Mouse (Mus musculus) olfactory bulb, adult 2 months (tissue): ENCODE measurements at regions not wholly inside any gene's neighbourhood (a gene's known extent, or its start where the extent isn't known, plus 50 kb on each side); places are given as distances from the start of the nearest gene placed in this dataset.

Experiments
- H3K27ac ChIP-seq: fragments of 200-500 bp; 2 replicates; pipeline ENCODE4 v1.5.1; 2012; ENCODE audit warnings: low read depth, low read length; ENCODE audit not compliant: insufficient read depth
- H3K4me1 ChIP-seq: fragments of 200-500 bp; 2 replicates; pipeline ENCODE4 v1.6.1; 2012; ENCODE audit warnings: low read length; ENCODE audit not compliant: control insufficient read depth, insufficient read depth
- H3K4me3 ChIP-seq: fragments of 200-500 bp; 2 replicates; pipeline ENCODE4 v1.5.1; 2012; ENCODE audit warnings: mild to moderate bottlenecking, low read depth, low read length, moderate library complexity; ENCODE audit not compliant: insufficient read depth
- CTCF ChIP-seq: fragments of 200-500 bp; IDR thresholded peaks from 2 replicates; pipeline ENCODE4 v1.5.1; 2012; ENCODE audit warnings: low read depth, mild to moderate bottlenecking, low read length, moderate library complexity; ENCODE audit not compliant: insufficient read depth
- POLR2A ChIP-seq: fragments of 200-500 bp; IDR thresholded peaks from 2 replicates; pipeline ENCODE4 v1.6.1; 2012; ENCODE audit warnings: mild to moderate bottlenecking, low read depth, low read length, moderate library complexity; ENCODE audit not compliant: insufficient read depth
- WGBS: fragments of 180-500 bp; shearing (Covaris S2); methylation state at CpG from one replicate; pipeline ENCODE4 v1.1.7; 2018; 5-methylcytosine and 5-hydroxymethylcytosine counted together

DNA sequence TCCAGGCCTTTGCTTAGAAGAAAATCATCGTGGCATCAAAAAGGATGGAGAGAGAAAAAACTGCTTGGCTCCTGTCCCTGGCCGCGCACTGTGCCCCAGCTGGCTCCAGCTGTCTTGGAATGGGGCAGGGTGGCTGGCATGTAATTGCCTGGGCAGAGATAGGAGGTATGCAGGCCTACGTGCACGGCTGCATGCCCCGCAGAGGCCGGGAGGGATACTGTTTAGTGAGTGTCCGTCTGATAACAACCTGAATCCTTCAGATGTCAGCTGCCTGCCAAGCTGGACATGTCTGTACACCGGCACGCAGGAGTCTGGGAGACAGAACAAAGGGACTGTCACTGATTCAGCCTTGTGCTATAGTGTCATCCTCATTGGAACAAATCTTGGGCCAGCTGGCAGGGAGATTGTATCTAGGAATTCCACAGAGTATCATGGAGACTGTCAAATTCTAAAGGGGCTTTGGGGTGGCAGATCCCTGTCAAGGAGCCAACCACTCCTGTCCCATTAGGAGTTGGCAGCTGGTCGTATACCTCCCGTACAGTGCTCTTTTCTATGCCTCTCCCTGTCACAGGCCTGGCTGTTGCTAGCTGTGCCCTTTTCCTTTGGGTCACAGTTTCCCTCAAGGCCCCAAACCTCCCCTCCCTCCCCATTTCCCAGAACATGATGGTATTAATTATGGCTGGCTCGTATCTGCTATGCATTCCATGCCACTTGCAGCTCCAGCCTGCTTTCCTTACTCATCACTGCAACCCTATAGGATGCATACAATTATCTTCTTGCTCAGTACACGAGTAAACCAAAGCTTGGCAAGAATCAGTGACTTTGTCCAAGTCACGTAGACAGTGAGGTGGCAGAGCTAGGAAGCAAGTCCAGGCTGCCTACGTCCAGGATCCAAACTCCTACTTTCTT, 83.5 kb upstream of the Egln3 start:
- WGBS = 62% methylated on average over 16 of the region's 16 CpGs
- no peak overlapping the region for H3K4me3 ChIP-seq
- H3K4me1 ChIP-seq = peaks cover 6% of the 10 kb centered on the region; the same call in 1 of the 2 replicates
- TF ChIP-seq CTCF = no peak
- no peak for TF ChIP-seq POLR2A
- no peak overlapping the region for H3K27ac ChIP-seq

DNA sequence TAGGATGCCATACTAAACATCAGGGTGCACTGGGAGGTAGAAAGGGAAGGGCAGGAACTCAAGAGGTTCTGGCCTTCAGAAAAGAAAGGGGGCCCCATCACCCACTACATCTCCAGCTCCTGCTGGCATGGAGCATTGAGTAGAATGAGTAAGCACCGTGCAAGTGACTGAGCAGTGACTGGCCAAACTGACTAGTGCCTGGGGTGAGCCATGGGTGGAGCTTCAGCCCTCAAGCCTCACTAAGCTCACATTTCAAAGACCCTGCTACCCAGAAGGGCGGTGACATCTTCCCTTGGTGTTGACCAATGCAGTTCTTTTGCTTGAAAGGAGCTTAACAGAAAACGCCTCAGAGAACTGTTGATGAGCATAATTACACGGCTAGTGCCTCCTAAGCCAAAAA, 80.0 kb upstream of the Egln3 start:
- Histone ChIP-seq H3K27ac (no peak overlapping the region), H3K4me3 (no peak overlapping the region), H3K4me1 (peaks cover 6% of the 10 kb centered on the region; the same call in 1 of the 2 replicates)
- WGBS = 61% methylated on average over 4 of the region's 4 CpGs
- TF ChIP-seq POLR2A (no peak), CTCF (no peak)

DNA sequence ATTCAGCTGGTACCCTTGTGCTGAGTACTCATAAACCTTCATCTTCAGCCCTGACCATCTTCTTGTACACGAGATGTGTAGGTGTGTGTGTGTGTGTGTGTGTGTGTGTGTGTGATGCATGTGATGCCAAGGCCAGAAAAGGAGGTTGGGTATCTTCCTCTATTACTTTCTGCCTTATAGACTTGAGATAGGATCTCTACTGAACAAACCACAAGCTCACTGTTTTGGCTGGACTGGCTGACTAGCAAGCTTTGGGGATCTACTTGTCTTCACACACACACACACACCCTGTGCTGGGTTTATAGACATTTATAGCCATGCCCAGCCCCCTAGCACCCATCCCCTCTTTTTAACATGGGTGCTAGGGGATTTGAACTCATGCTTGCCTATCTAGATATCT, 79.4 kb upstream of the Egln3 start:
- Histone ChIP-seq H3K4me1 (peaks cover 6% of the 10 kb centered on the region; the same call in 1 of the 2 replicates), H3K4me3 (no peak overlapping the region), H3K27ac (no peak overlapping the region)
- TF ChIP-seq POLR2A (no peak), CTCF (no peak)
- 83% methylated on average over 1 of the region's 1 CpGs for WGBS

GRCm38 (mm10) chr12:54282281-54282921, 78.7 kb upstream of the Egln3 start:
- 83% methylated on average over 4 of the region's 4 CpGs for WGBS
- Histone ChIP-seq H3K27ac (no peak overlapping the region), H3K4me1 (peaks cover 6% of the 10 kb centered on the region; the same call in 1 of the 2 replicates), H3K4me3 (no peak overlapping the region)
- no peak for TF ChIP-seq POLR2A
- TF ChIP-seq CTCF = no peak

DNA sequence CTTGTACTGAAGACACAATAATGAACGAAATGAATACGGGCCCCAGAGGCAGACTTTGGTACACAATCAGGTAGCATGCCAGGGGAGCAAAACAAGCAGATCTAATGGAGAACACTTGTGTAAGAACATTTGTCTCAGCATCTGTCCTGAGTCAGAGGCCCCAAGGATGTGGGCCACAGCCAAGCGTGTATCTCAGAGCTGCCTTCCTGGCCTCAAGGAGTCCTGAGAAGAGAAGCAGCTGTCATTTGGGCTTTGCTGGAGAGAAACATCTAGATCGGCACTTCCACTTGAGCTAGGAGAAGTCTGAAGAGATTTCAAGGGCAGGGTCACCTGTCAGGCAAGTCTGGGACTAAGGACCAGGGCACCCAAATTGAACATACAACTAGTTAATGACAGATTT, 76.8 kb upstream of the Egln3 start:
- no peak overlapping the region for H3K4me3 ChIP-seq
- 94% methylated on average over 4 of the region's 4 CpGs for WGBS

DNA sequence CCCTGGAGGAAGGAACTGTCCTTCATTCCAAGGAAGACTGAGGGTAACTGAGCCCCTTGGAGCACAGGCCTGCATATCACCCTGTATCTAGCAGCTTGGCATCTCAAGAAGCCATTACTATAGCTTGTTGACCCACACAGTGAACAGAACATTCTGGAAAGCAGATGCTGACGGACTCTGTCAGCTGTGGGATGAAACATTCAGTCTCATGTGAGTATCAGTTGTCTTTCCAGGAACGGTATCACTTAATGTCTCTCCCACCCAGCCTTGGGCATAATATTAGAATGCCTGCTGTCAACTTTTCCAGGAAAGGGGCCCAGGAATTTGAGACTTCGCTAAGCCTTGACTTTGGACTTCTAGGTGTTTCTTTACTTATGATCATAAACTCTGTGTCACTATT, 76.3 kb upstream of the Egln3 start:
- no peak overlapping the region for H3K4me3 ChIP-seq
- H3K27ac ChIP-seq = no peak overlapping the region
- TF ChIP-seq CTCF (no peak), POLR2A (no peak)
- no peaks in the 10 kb centered on the region for H3K4me1 ChIP-seq
- WGBS = 97% methylated on average over 3 of the region's 3 CpGs

More for the DNA sequence above, 76.8 kb upstream of the Egln3 start:
- no peak for TF ChIP-seq CTCF
- TF ChIP-seq POLR2A = no peak
- no peaks in the 10 kb centered on the region for H3K4me1 ChIP-seq
- H3K27ac ChIP-seq = no peak overlapping the region

DNA sequence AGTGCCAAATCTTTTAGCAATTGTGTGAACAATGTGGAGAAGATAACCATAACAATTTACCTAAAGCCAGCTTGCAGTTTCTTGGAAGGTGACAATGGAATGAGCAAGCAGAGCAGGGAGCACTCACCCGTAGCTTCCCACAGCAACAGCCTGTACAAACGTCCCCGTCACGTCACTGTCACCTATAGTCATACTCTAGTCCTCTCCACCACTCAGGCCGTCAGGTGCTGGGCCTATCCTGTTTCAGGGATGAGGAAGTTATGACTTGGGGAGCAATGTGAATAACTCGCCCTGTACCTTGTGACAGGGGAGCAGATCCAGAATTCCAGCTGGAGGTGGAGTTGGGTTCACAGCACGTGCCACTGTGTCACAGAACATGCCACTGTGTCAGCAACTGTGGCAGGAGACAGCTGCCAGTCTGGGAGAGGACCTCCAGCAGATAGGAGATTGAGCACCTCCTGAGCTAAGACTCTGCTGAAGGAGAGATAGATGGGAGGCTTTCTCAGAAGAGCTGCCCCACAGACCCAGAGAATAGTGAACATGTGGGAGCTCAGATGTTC, 73.4 kb upstream of the Egln3 start:
- Histone ChIP-seq H3K4me3 (no peak overlapping the region), H3K4me1 (no peaks in the 10 kb centered on the region), H3K27ac (no peak overlapping the region)
- TF ChIP-seq POLR2A = no peak
- TF ChIP-seq CTCF = no peak
- WGBS = 84% methylated on average over 7 of the region's 7 CpGs

- 89% methylated on average over 4 of the region's 4 CpGs for WGBS
- TF ChIP-seq POLR2A (no peak), CTCF (no peak)
- H3K4me3 ChIP-seq = no peak overlapping the region
- H3K27ac ChIP-seq = no peak overlapping the region
- no peaks in the 10 kb centered on the region for H3K4me1 ChIP-seq
These were observed 69.8 kb upstream of the Egln3 start for GRCm38 (mm10) chr12:54273506-54273905.

DNA sequence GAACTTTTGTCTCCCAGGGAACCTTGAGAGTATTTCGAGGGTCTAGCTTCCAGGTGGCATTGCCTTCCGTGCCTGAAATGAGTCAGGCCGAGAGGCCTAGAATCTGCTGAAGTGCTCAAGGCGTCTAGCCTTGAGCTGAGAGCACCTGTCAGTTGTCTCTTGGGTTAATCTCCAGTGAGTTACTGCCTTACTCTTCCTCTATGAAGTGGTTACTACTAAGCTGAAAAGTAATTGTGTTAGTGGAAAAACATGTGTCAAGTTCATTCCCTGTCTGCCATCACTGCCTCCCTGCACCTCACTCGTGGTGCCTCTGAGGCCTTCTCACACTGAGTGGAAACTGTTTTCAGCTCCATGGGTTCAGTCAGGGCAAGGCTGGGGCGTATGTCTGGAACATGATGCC, 69.0 kb upstream of the Egln3 start:
- H3K4me1 ChIP-seq = no peaks in the 10 kb centered on the region
- H3K4me3 ChIP-seq = no peak overlapping the region
- H3K27ac ChIP-seq = no peak overlapping the region
- WGBS = 91% methylated on average over 6 of the region's 6 CpGs
- TF ChIP-seq CTCF = no peak
- TF ChIP-seq POLR2A = no peak
